14 mouse cellular contexts compared by ENCODE assay signal in the genomic region with DNA sequence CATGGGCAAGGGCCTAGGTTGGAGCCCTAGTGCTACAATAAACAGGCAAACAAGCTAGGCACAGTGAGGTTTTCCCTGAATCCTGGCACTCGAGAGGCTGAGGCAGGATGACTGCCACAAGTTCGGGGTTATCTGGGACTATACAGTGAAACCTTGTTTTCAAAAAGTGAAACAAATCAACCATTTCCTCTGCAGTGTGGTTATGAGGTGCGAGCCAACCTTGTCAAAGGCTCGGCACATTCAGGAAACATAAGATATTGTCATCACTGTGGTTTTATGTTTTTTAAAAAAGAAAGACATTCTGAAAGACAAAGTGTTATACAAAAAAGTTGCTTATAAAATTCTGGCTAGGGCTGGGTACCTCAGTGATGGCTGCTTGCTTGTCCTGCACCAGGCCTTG. TPM values are rescaled to one million over a fixed set of nuclear protein-coding genes. Genes with fewer than 3 reads are reported as not detected.
"Had no signal": no experiment of that assay in that cellular context is flagged by ENCODE, and none has a peak within 500 bp of the region (broad histone marks: within the 10 kb centered on the region; RNA-seq: fewer than 3 reads in every experiment).

No protein-coding gene starts in this region.

- H3K4me3 ChIP-seq: limb, embryonic 15.5 days; liver, embryonic 13.5 days; myocyte; neural tube, embryonic 13.5 days had no signal

- H3K36me3 ChIP-seq: limb, embryonic 15.5 days; liver, embryonic 13.5 days; neural tube, embryonic 13.5 days had no signal

- H3K27ac ChIP-seq: limb, embryonic 15.5 days; liver, embryonic 13.5 days; neural tube, embryonic 13.5 days; stomach, postnatal 0 days had no signal

- H3K27me3 ChIP-seq: limb, embryonic 15.5 days; liver, embryonic 13.5 days; neural tube, embryonic 13.5 days had no signal

- ATAC-seq: liver, postnatal 0 days had no signal

- DNase-seq: kidney, adult 8-10 months; kidney, postnatal 25 days; liver, embryonic 13.5 days; liver, postnatal 0 days; midbrain, embryonic 14.5 days; retina, postnatal 1 day; thymus, postnatal 4 days had no signal

- H3K4me1 ChIP-seq: limb, embryonic 15.5 days; liver, embryonic 13.5 days; neural tube, embryonic 13.5 days had no signal

RNA-seq across cellular contexts. Expression of a gene that starts 41.4 kb away (rescaled TPM):
- polyA plus RNA-seq: kidney, embryonic 16.5 days; limb, embryonic 11.5 days; limb, embryonic 15.5 days; liver, embryonic 13.5 days; liver, postnatal 0 days; lung, embryonic 16.5 days; neural tube, embryonic 13.5 days; stomach, postnatal 0 days had no signal
